Mouse (Mus musculus): Measurements from ENCODE around the gene Vmn1r63. TPM values are rescaled to one million over a fixed set of nuclear protein-coding genes. Genes with fewer than 3 reads are reported as not detected.
"Not testable (repeated sequence)": the region's sequence is repeated elsewhere in the genome, so short reads cannot be mapped to it uniquely, and the experiment has no call there.

Gene Vmn1r63
- not detected for total RNA-seq (2021)
- long read RNA-seq, experiment 1: 0 reads
- long read RNA-seq, experiment 2: 0 reads

DNA sequence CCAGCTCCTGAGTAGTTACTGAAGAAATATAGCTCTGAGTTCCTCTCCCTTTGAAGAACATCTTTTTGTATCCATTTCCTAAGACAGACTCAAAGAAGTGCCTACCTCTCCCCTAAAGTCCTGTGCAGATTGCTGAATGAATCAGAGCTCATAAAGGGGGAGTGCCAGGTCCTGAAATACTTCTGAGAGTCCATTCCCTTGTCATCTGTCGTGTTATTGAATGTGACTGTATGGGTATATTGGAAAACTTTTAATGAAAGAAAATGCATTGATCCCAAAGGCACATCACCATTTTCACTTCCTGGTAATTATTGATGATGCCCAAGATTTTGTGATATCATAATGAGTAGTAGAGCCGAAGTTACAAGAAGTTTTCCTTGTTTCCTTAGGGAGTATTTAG, at the start of gene Vmn1r63:
Vmn1r63 (minus strand) TSS at position 101 of the 400 bp plus-strand sequence.
- not testable (repeated sequence) for DNase-seq (ENCODE audit: low spot score in 2 of 2)

Other genes starting within 250 kb of the Vmn1r63 start
- not detected for gene Vmn1r61, start 192.2 kb downstream of the Vmn1r63 start, total RNA-seq (2021)
- not detected for gene Vmn1r62, start 131.8 kb downstream of the Vmn1r63 start, total RNA-seq (2021)
- gene Vmn1r64, start 79.1 kb upstream of the Vmn1r63 start, total RNA-seq (2021): not detected
- not detected for gene Vmn1r65, start 205.6 kb upstream of the Vmn1r63 start, total RNA-seq (2021)
- gene Nlrp4c, start 239.7 kb upstream of the Vmn1r63 start, total RNA-seq (2021): not detected

Measured in layer of hippocampus, postnatal 14 days (tissue).